In the genomic region with DNA sequence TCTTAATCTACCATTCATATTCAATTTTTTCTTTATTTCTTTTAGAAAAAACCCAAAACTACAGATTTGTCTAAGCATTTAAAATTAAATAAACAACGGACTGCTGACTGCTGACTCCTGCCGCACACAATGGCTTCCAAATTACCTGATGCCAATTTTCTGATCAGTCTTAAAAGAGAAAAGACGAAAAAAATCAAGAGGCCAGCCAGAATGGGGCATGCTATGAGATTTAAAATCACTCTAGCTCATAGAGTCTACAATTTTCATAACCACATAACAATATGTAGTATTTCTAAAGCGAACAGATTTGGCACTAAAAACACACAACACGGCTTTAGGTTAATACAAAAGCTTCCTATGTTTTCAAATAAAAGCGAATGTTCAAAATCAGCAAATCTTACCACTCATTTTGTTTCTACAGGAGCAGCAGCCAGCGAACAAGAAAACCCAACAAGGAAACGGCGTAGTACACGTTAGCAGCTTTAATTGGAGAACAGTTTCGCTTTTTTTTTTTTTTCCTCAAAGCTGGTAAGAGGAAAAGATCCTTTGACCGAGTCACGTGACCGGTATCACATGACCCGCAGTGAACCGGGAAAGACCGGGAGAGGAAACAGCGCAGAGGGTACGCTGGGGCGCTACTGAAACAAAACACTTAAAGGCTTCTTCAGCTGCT, we compare ENCODE assay signal across 8 mouse cellular contexts.
DNase-seq lines count a peak whose midpoint lies in the region; ATAC-seq lines count a peak whose summit lies in the region.

No protein-coding gene starts in this region.

- H3K27me3 ChIP-seq in heart, embryonic 12.5 days (replicated peaks), result no peaks in the 10 kb centered on the region
- H3K27me3 ChIP-seq in kidney, embryonic 16.5 days (ENCODE audit: insufficient read depth, low read length), result no peaks in the 10 kb centered on the region

- peaks cover 2% of the 10 kb centered on the region; the same call in 1 of the 2 replicates for H3K36me3 ChIP-seq in heart, embryonic 12.5 days
- no peaks in the 10 kb centered on the region; the same call in 1 of the 2 replicates for H3K36me3 ChIP-seq in kidney, embryonic 16.5 days (ENCODE audit: insufficient read depth, low read length)

- H3K4me1 ChIP-seq in brown adipose tissue, adult 24 weeks (ENCODE audit: control insufficient read depth, insufficient read depth, insufficient read length, low read length), result peaks cover 3% of the 10 kb centered on the region; the same call in 1 of the 2 replicates
- peaks cover 12% of the 10 kb centered on the region for H3K4me1 ChIP-seq in heart, embryonic 12.5 days (replicated peaks)
- H3K4me1 ChIP-seq in kidney, embryonic 16.5 days (ENCODE audit: insufficient read depth, low read length), result peaks cover 15% of the 10 kb centered on the region

- no peaks in the 10 kb centered on the region for H3K9me3 ChIP-seq in heart, embryonic 12.5 days (replicated peaks)
- H3K9me3 ChIP-seq in kidney, embryonic 16.5 days (ENCODE audit: low read length), result no peaks in the 10 kb centered on the region

- peak overlapping the region; percentile 66 for H3K4me3 ChIP-seq in brown adipose tissue, adult 24 weeks (ENCODE audit: insufficient read depth, low read depth, low read length)
- peak overlapping the region; percentile 65 for H3K4me3 ChIP-seq in heart, embryonic 12.5 days
- peak overlapping the region; percentile 65 for H3K4me3 ChIP-seq in kidney, embryonic 16.5 days (ENCODE audit: low read length)

- ATAC-seq in CD4-positive, CD25-positive, alpha-beta regulatory T cell, adult 4 months, result peak; percentile 85
- peak; percentile 87 for ATAC-seq in erythroid progenitor cell, adult 5-6 weeks (replicated peaks; ENCODE audit: low FRiP score, poor library complexity, severe bottlenecking)
- peak; percentile 88 for ATAC-seq in heart, embryonic 12.5 days (ENCODE audit: insufficient number of reproducible peaks, low FRiP score)
- peak; percentile 90; the same call in 1 of the 2 replicates for ATAC-seq in kidney, embryonic 16.5 days (ENCODE audit: low FRiP score, low TSS enrichment)

- peak overlapping the region; percentile 79 for H3K9ac ChIP-seq in heart, embryonic 12.5 days
- H3K9ac ChIP-seq in kidney, embryonic 16.5 days (replicated peaks; ENCODE audit: low read length), result peak overlapping the region; percentile 74

- WGBS in heart, embryonic 12.5 days, result 6% methylated on average over 20 of the region's 20 CpGs
- WGBS in kidney, embryonic 16.5 days, result 1% methylated on average over 20 of the region's 20 CpGs

- peak overlapping the region; percentile 62 for H3K4me2 ChIP-seq in heart, embryonic 12.5 days
- H3K4me2 ChIP-seq in kidney, embryonic 16.5 days (replicated peaks; ENCODE audit: low read depth, low read length), result peak overlapping the region; percentile 75

- DNase-seq in liver, result peak; percentile 86
- DNase-seq in monocyte, adult 2 months (ENCODE audit: low read depth in 1 of 2, low spot score in 2 of 2), result peak; percentile 45 to 62
- DNase-seq in spleen, postnatal 14 days (ENCODE audit: low spot score in 2 of 2), result peak; percentile 45 to 50

- H3K27ac ChIP-seq in brown adipose tissue, adult 24 weeks (replicated peaks; ENCODE audit: low read depth, low read length), result peak overlapping the region; percentile 90
- H3K27ac ChIP-seq in heart, embryonic 12.5 days (ENCODE audit: poor library complexity, severe bottlenecking), result peak overlapping the region; percentile 91
- peak overlapping the region; percentile 89 for H3K27ac ChIP-seq in kidney, embryonic 16.5 days (ENCODE audit: low read length)

Comparison
In these comparisons a context has a peak if more than half of its experiments do, and no peak if none do; other contexts are left out.
1. Peak in every context shown above with its lines: DNase-seq, ATAC-seq, H3K4me3 ChIP-seq and H3K27ac ChIP-seq.